Mouse (Mus musculus) forebrain, embryonic 10.5 days (tissue): ENCODE results near the gene Fam57a. TPM values are rescaled to one million over a fixed set of nuclear protein-coding genes. Genes with fewer than 3 reads are reported as not detected.

Experiments used
- DNase-seq: peaks from one replicate; pipeline ENCODE4 v3.0.0-alpha.2; 2017; ENCODE audit warnings: low spot score; ENCODE audit errors: extremely low spot score
- H3K27ac ChIP-seq: fragments of 300-500 bp; sonication (generic); 2 replicates; pipeline ENCODE4 v1.5.1; 2016; ENCODE audit warnings: mild to moderate bottlenecking
- H3K27me3 ChIP-seq: fragments of 300-500 bp; sonication (generic); 2 replicates; pipeline ENCODE4 v1.6.1; 2016; ENCODE audit warnings: mild to moderate bottlenecking; ENCODE audit not compliant: poor library complexity, severe bottlenecking
- H3K36me3 ChIP-seq: fragments of 300-500 bp; sonication (generic); replicated peaks from 2 replicates; pipeline ENCODE4 v1.6.1; 2016; ENCODE audit warnings: mild to moderate bottlenecking, moderate library complexity
- H3K4me1 ChIP-seq: fragments of 300-500 bp; sonication (generic); 2 replicates; pipeline ENCODE4 v1.6.1; 2016
- H3K4me3 ChIP-seq: fragments of 300-500 bp; sonication (generic); 2 replicates; pipeline ENCODE4 v1.5.1; 2016; ENCODE audit warnings: mild to moderate bottlenecking, moderate library complexity
- H3K9me3 ChIP-seq: fragments of 300-500 bp; sonication (generic); 2 replicates; pipeline ENCODE4 v1.6.1; 2016; ENCODE audit warnings: mild to moderate bottlenecking, moderate library complexity
- WGBS: fragments of 180-500 bp; shearing (Covaris S2); methylation state at CpG from one replicate; pipeline ENCODE4 v1.1.7; 2016; 5-methylcytosine and 5-hydroxymethylcytosine counted together
- polyA plus RNA-seq: library from polyadenylated mRNA; unstranded; fragments of >200 nt; fragmentation: Nextera tagmentation; extraction: Ambion mirVana; gene quantifications from 2 replicates; pipeline ENCODE4 v1.2.1, GENCODE M21; 2016

The Fam57a gene
- polyA plus RNA-seq = 30.9 and 32.3 TPM in 2 replicates

DNA sequence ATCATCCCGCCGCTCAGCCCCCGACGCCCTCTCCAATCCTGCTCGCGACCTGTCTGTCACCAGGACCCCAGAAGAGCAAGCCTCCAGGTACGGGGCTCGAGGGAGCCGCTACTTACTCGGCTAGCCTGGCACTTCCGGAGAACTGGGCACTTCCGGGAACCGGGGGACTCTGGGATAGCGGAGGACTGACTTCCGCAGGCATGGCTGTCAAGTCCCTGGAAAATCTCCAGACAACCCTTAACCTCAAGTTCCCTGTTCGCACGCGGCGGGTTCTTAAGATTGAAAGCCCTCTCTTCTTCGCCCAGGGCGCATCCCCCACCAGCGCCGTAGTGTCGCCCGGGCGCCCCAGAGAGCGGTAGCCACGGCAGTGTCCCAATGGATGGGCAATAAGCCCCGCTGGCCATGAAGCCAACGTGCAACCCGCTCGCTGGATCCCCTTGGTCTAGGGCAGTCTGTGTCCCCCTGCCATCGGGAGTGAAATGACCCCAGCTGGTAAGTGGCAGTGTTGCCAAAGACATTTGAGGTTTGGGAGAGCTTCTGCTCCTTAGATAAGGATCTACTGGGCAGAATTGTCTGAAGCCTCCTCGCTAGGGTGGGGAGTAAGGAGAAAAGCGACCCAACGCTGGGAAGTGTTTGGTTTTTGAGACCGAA, at the start of gene Fam57a, which contains the start of gene Vps53:
Gene Fam57a, plus strand, starts transcription at position 177 of the 651 bp plus-strand sequence.
Gene Vps53, minus strand, starts transcription at position 153 of the 651 bp plus-strand sequence.
- Histone ChIP-seq H3K27me3 (no peaks in the 10 kb centered on the region), H3K4me1 (peaks cover 15% of the 10 kb centered on the region), H3K9me3 (no peaks in the 10 kb centered on the region), H3K4me3 (peak within 1 kb of the TSS; percentile 85), H3K27ac (peak within 1 kb of the TSS; percentile 82), H3K36me3 (peaks cover 4% of the 10 kb centered on the region; the same call in 1 of the 2 replicates)
- under 1% methylated on average over 37 of the region's 37 CpGs for WGBS
- DNase-seq = peak; percentile 85

GRCm38 (mm10) chr11:76130859-76131258, 48.6 kb upstream of the Fam57a start:
- Histone ChIP-seq H3K36me3 (peaks cover 35% of the 10 kb centered on the region), H3K4me3 (no peak overlapping the region), H3K27me3 (no peaks in the 10 kb centered on the region), H3K4me1 (no peaks in the 10 kb centered on the region), H3K27ac (no peak overlapping the region), H3K9me3 (no peaks in the 10 kb centered on the region)
- no peak for DNase-seq
- WGBS = 92% methylated on average over 5 of the region's 5 CpGs

- no peak overlapping the region for H3K4me3 ChIP-seq
- H3K27me3 ChIP-seq = no peaks in the 10 kb centered on the region
- DNase-seq = no peak
- WGBS = 92% methylated on average over 7 of the region's 7 CpGs
- peaks cover 48% of the 10 kb centered on the region for H3K36me3 ChIP-seq
- H3K4me1 ChIP-seq = no peaks in the 10 kb centered on the region
- H3K27ac ChIP-seq = no peak overlapping the region
- H3K9me3 ChIP-seq = no peaks in the 10 kb centered on the region
Observed at GRCm38 (mm10) chr11:76135641-76136437, 43.6 kb upstream of the Fam57a start.

DNA sequence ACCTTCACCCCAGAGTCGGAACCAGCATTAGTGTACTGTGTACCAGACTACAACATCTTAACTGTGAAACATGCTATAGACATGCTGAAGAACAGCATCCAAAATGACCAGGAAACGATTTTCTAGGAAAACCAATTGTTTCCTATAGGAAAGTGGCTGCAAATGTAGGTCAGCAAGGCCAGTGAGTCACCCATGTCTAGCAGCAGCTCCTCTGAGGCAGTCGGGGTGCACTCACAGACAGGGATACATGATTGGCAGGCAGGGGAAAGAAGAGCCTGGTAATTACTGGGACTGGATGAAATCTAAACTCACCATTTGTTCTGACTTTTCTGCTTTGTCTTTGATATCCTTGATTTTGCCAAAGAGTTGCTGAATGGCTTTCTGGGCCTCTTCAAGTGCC, 41.5 kb upstream of the Fam57a start:
- DNase-seq = no peak
- no peak overlapping the region for H3K4me3 ChIP-seq
- H3K27me3 ChIP-seq = no peaks in the 10 kb centered on the region
- no peak overlapping the region for H3K27ac ChIP-seq
- WGBS = 87% methylated on average over 3 of the region's 3 CpGs
- H3K4me1 ChIP-seq = no peaks in the 10 kb centered on the region
- peaks cover 48% of the 10 kb centered on the region for H3K36me3 ChIP-seq
- no peaks in the 10 kb centered on the region for H3K9me3 ChIP-seq

DNA sequence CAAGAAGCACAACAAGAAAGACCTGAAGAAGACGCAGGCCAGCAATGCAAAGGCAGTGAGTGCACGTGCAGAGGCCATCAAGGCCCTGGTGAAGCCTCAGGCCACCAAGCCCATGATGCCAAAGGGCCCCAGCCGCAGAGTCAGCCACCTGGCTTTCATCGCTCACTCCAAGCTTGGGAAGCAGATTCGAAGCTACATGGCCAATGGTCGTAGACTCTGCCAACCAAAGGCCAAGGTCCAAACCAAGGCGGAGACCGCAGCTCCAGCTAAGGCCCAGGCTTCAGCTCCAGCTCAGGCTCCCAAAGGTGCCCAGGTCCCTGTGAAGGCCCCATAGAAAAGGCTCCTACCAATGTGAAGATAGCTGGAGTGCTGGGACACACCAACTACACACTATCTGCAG, 35.1 kb upstream of the Fam57a start:
- peaks cover 5% of the 10 kb centered on the region for H3K36me3 ChIP-seq
- 94% methylated on average over 8 of the region's 8 CpGs for WGBS

GRCm38 (mm10) chr11:76145169-76145568, 34.3 kb upstream of the Fam57a start:
- Histone ChIP-seq H3K4me3 (no peak overlapping the region), H3K27me3 (no peaks in the 10 kb centered on the region), H3K9me3 (no peaks in the 10 kb centered on the region), H3K4me1 (peaks cover 20% of the 10 kb centered on the region), H3K27ac (no peak overlapping the region), H3K36me3 (peaks cover 5% of the 10 kb centered on the region)
- WGBS = 100% methylated on average over 1 of the region's 1 CpGs
- no peak for DNase-seq

More for the DNA sequence above, 35.1 kb upstream of the Fam57a start:
- Histone ChIP-seq H3K27me3 (no peaks in the 10 kb centered on the region), H3K4me1 (peaks cover 20% of the 10 kb centered on the region), H3K27ac (no peak overlapping the region), H3K4me3 (no peak overlapping the region), H3K9me3 (no peaks in the 10 kb centered on the region)
- no peak for DNase-seq

DNA sequence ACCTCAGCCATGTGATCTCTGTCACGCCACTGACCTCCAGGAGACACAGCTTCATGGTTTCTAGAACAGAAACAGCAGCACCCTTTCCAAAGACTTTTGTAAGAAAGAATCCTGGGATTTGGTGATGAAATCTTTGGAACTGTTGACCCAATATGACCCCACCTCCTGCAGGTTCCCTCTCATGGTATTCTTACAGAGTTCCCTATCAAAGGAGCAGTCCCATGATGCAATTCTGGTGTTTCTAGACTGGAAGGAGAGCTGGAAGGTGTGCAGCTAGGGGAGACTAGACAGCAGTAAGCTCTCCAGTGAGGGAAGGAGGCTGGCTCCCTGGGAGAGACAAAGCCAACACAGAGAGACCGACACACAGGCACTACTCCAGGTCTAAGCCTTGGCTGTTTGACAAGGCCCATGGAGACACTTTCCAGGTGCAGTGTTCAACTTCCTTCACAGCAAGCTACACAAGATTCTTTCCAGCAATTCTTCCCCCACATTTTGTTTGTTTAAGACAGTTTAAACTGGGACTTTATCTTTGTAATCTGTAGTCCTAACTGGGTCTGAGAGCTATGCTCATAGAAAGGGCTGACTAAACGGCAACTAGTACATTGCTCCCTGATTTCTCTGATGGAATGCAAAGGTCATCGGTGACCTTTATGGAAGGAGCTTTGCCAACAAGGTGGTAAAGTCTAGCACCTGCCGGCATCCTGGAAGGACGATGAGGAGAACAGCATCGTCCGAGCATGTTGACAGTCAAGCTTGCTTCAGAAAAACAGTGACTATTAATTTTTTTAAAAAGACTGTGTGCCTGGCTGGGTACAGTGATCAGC, 33.1 kb upstream of the Fam57a start:
- Histone ChIP-seq H3K4me3 (no peak overlapping the region), H3K9me3 (no peaks in the 10 kb centered on the region), H3K27me3 (no peaks in the 10 kb centered on the region), H3K4me1 (peaks cover 20% of the 10 kb centered on the region), H3K36me3 (peaks cover 5% of the 10 kb centered on the region), H3K27ac (no peak overlapping the region)
- 87% methylated on average over 8 of the region's 8 CpGs for WGBS
- no peak for DNase-seq

DNA sequence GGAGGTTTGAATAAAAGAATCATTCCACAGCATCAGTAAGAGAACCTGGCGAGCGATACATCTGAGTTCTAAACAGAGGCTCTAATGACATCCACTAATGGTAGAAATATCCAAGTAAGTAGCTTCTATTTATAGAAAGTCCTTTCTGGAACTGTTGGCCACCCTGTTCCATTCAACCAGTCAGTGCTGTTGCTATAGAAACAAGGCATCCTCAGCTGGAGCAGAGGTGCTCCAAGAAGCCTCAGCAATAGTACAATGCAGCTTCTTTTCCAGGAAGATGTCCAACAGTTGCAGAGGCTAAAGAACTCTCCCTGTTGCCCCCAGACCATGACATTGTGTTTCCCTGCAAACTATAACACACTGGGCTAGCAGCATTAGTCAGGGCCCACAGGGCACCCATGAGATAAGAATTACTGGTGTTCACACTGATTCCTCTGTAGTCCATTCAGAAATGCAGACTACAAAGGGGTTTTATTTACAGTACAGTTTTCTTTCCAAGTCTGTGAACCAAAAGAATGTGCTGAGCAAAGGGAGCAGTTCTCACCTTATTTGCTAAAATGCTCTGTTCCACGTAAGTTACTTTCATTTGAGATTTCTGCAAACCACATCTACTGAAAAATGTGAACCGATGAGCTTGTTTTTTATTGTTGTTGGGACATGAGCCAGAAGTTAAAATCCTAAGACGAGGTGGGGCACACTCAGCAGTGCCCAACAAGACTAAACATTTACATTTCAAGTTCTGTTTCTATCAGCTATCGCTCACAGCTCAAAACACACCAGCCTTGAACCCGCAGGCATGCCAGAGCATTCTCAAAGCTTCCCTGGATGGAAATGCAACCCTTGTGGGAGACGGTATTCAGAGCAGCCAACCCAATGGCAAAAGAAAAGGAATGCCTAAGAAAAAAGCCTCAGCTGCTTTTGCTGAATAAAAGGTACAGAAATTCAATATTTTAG, 31.1 kb upstream of the Fam57a start:
- Histone ChIP-seq H3K9me3 (no peaks in the 10 kb centered on the region), H3K27ac (no peak overlapping the region), H3K4me3 (no peak overlapping the region), H3K27me3 (no peaks in the 10 kb centered on the region), H3K36me3 (peaks cover 5% of the 10 kb centered on the region), H3K4me1 (peaks cover 20% of the 10 kb centered on the region)
- 85% methylated on average over 8 of the region's 8 CpGs for WGBS
- DNase-seq = no peak

DNA sequence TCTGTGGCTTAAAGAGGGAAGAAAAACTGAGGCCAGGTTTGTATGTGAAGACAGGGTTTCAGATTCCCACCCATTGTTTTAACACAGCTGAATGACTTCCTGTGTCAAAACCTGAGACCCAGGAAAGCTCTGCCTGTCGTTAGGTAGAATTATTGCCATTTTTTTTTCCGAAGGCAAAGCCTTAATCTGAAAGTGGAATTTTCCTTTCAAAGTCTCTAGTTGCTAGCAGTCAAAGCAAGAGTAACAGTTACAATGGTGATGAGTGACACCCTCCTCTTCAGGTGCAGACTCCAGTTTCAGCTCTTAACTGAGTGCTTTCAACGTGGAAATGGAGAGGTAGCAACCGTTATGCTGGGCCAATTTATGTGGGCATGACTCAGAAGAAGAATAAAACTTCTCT, 28.5 kb upstream of the Fam57a start:
- Histone ChIP-seq H3K27ac (no peak overlapping the region), H3K36me3 (peaks cover 16% of the 10 kb centered on the region), H3K27me3 (no peaks in the 10 kb centered on the region), H3K4me1 (peaks cover 20% of the 10 kb centered on the region), H3K4me3 (no peak overlapping the region), H3K9me3 (no peaks in the 10 kb centered on the region)
- DNase-seq = no peak
- WGBS = 76% methylated on average over 4 of the region's 4 CpGs

DNA sequence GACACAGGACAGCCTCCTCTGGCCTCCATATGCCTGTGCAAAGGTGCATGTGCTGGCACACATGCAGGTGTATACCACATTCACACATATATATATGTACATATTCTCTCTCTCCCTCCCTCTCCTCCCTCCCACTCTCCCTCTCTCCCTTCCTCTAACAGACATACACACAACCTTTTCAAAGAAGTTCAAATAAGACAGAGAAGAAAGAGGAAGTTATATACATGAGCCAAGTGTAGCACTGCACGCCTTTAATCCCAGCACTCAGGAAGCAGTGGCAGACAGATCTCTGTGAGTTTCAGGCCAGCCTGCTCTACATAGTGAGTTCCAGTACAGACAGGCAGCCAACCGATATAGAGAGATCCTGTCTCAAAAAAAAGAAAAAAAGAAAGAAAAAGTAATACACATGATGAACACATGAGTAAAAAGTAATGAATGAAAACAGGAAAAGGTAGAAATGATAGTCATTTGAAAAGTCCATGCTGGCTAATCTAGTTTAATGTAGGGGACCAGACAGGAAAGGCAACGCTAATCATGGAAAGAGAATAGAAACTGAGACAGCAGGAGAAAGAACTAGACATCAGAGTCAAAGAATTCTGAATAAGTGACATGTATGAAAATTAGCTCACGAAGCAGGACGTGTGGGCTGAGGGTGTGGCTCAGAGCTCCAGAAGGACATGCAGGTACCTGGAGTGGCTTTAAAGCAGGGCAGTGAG, 26.1 kb upstream of the Fam57a start:
- WGBS = 92% methylated on average over 5 of the region's 5 CpGs
- no peak for DNase-seq
- Histone ChIP-seq H3K27ac (no peak overlapping the region), H3K36me3 (peaks cover 21% of the 10 kb centered on the region), H3K9me3 (no peaks in the 10 kb centered on the region), H3K4me3 (no peak overlapping the region), H3K27me3 (no peaks in the 10 kb centered on the region), H3K4me1 (peaks cover 5% of the 10 kb centered on the region; the same call in 1 of the 2 replicates)

- no peak for DNase-seq
- no peaks in the 10 kb centered on the region for H3K9me3 ChIP-seq
- no peaks in the 10 kb centered on the region for H3K27me3 ChIP-seq
- no peak overlapping the region for H3K4me3 ChIP-seq
- 99% methylated on average over 2 of the region's 2 CpGs for WGBS
- H3K4me1 ChIP-seq = 0 out of 2 replicates have a peak, but pooled peaks cover under 1% of the 10 kb centered on the region
- H3K27ac ChIP-seq = no peak overlapping the region
- H3K36me3 ChIP-seq = peaks cover 21% of the 10 kb centered on the region
Observed at GRCm38 (mm10) chr11:76154200-76154599, 25.3 kb upstream of the Fam57a start.
